Mouse (Mus musculus) erythroblast, embryonic 14.5 days (primary cell): Measurements from ENCODE around the gene Ripk3. TPM values are rescaled to one million over a fixed set of nuclear protein-coding genes. Genes with fewer than 3 reads are reported as not detected.

ENCODE experiments used
- H3K27me3 ChIP-seq: 2 replicates; pipeline ENCODE4 v1.6.1; 2012; ENCODE audit warnings: inconsistent platforms; ENCODE audit not compliant: control insufficient read depth
- H3K36me3 ChIP-seq: 2 replicates; pipeline ENCODE4 v1.6.1; 2012; ENCODE audit warnings: mild to moderate bottlenecking, inconsistent platforms; ENCODE audit not compliant: control insufficient read depth
- H3K4me1 ChIP-seq: 2 replicates; pipeline ENCODE4 v1.6.1; 2012; ENCODE audit warnings: inconsistent platforms; ENCODE audit not compliant: control insufficient read depth
- H3K4me3 ChIP-seq: replicated peaks from 2 replicates; pipeline ENCODE3; 2012; ENCODE audit warnings: moderate library complexity, mild to moderate bottlenecking, inconsistent platforms
- H3K9me3 ChIP-seq: 2 replicates; pipeline ENCODE4 v1.6.1; 2012; ENCODE audit warnings: low read length, inconsistent platforms, mixed read lengths; ENCODE audit not compliant: control insufficient read depth
- GATA1 ChIP-seq: IDR thresholded peaks from 2 replicates; pipeline ENCODE4 v1.6.1; 2012; ENCODE audit warnings: low read length, inconsistent platforms, mixed read lengths
- TAL1 ChIP-seq: IDR thresholded peaks from 3 replicates; pipeline ENCODE4 v1.6.1; 2012; ENCODE audit warnings: low read length, inconsistent platforms, mixed read lengths
- polyA plus RNA-seq: library from polyadenylated mRNA; stranded (reverse); fragments of >175 nt; gene quantifications from 2 replicates; pipeline ENCODE4 v1.2.3, GENCODE M21; 2012

Gene Ripk3
- polyA plus RNA-seq, 1 experiment, result 0.47 TPM

- TF ChIP-seq TAL1 (no peak), GATA1 (no peak)
- H3K9me3 ChIP-seq, result no peaks in the 10 kb centered on the region
- peaks cover 4% of the 10 kb centered on the region for H3K4me1 ChIP-seq
- H3K27me3 ChIP-seq, result peaks cover 14% of the 10 kb centered on the region
- peak overlapping the region; percentile 56 for H3K4me3 ChIP-seq
- no peaks in the 10 kb centered on the region for H3K36me3 ChIP-seq
Measured at GRCm38 (mm10) chr14:55815310-55815751, 26.7 kb upstream of the Ripk3 start.

GRCm38 (mm10) chr14:55814885-55815284 lies 26.2 kb upstream of the Ripk3 start:
- peaks cover 14% of the 10 kb centered on the region for H3K27me3 ChIP-seq
- no peak for TF ChIP-seq GATA1
- TF ChIP-seq TAL1, result no peak

GRCm38 (mm10) chr14:55795380-55796163 lies 6.9 kb upstream of the Ripk3 start:
- H3K9me3 ChIP-seq, result no peaks in the 10 kb centered on the region
- H3K4me1 ChIP-seq, result peaks cover 9% of the 10 kb centered on the region
- H3K4me3 ChIP-seq, result no peak overlapping the region
- H3K27me3 ChIP-seq, result no peaks in the 10 kb centered on the region
- no peaks in the 10 kb centered on the region for H3K36me3 ChIP-seq
- no peak for TF ChIP-seq TAL1
- no peak; the same call in 1 of the 2 replicates for TF ChIP-seq GATA1

More at GRCm38 (mm10) chr14:55814885-55815284, 26.2 kb upstream of the Ripk3 start:
- no peaks in the 10 kb centered on the region for H3K36me3 ChIP-seq
- H3K4me3 ChIP-seq, result peak overlapping the region; percentile 56
- peaks cover 4% of the 10 kb centered on the region for H3K4me1 ChIP-seq
- no peaks in the 10 kb centered on the region for H3K9me3 ChIP-seq

GRCm38 (mm10) chr14:55793946-55794345 lies 5.3 kb upstream of the Ripk3 start:
- H3K4me1 ChIP-seq, result peaks cover 10% of the 10 kb centered on the region
- TF ChIP-seq TAL1, result no peak
- TF ChIP-seq GATA1, result no peak
- H3K4me3 ChIP-seq, result no peak overlapping the region
- H3K9me3 ChIP-seq, result no peaks in the 10 kb centered on the region
- no peaks in the 10 kb centered on the region for H3K36me3 ChIP-seq
- H3K27me3 ChIP-seq, result peaks cover under 1% of the 10 kb centered on the region; the same call in 1 of the 2 replicates

- H3K27me3 ChIP-seq, result peaks cover 4% of the 10 kb centered on the region
- no peak for TF ChIP-seq TAL1
- TF ChIP-seq GATA1, result no peak
- no peaks in the 10 kb centered on the region for H3K36me3 ChIP-seq
- peaks cover 14% of the 10 kb centered on the region for H3K4me1 ChIP-seq
- no peak overlapping the region for H3K4me3 ChIP-seq
- H3K9me3 ChIP-seq, result no peaks in the 10 kb centered on the region
Measured at GRCm38 (mm10) chr14:55793461-55793860, 4.8 kb upstream of the Ripk3 start.

GRCm38 (mm10) chr14:55787731-55788130 lies 934 bp downstream of the Ripk3 start:
- Histone ChIP-seq H3K9me3 (no peaks in the 10 kb centered on the region), H3K4me1 (peaks cover 16% of the 10 kb centered on the region), H3K4me3 (peak overlapping the region; percentile 60), H3K27me3 (peaks cover 35% of the 10 kb centered on the region), H3K36me3 (no peaks in the 10 kb centered on the region)
- TF ChIP-seq TAL1, result no peak
- no peak for TF ChIP-seq GATA1

- Histone ChIP-seq H3K4me1 (peaks cover 23% of the 10 kb centered on the region), H3K4me3 (no peak overlapping the region), H3K36me3 (no peaks in the 10 kb centered on the region), H3K27me3 (peaks cover 48% of the 10 kb centered on the region), H3K9me3 (no peaks in the 10 kb centered on the region)
- TF ChIP-seq GATA1 (no peak), TAL1 (no peak)
Measured at GRCm38 (mm10) chr14:55785195-55785594, 3.5 kb downstream of the Ripk3 start.

GRCm38 (mm10) chr14:55783958-55784235 lies 4.8 kb downstream of the Ripk3 start, which contains the start of gene Adcy4:
Gene Adcy4 (minus strand): TSS chr14:55784095.
- Histone ChIP-seq H3K4me1 (peaks cover 22% of the 10 kb centered on the region), H3K36me3 (no peaks in the 10 kb centered on the region), H3K9me3 (no peaks in the 10 kb centered on the region), H3K27me3 (peaks cover 47% of the 10 kb centered on the region), H3K4me3 (no peak within 1 kb of the TSS)
- TF ChIP-seq GATA1 (no peak), TAL1 (no peak)

GRCm38 (mm10) chr14:55783171-55783957 lies 5.3 kb downstream of the Ripk3 start:
- TF ChIP-seq TAL1 (no peak), GATA1 (no peak)
- Histone ChIP-seq H3K9me3 (no peaks in the 10 kb centered on the region), H3K27me3 (peaks cover 43% of the 10 kb centered on the region), H3K36me3 (no peaks in the 10 kb centered on the region), H3K4me1 (peaks cover 17% of the 10 kb centered on the region), H3K4me3 (no peak overlapping the region)
